Mouse (Mus musculus): ENCODE measurements around the gene Ache.

DNA sequence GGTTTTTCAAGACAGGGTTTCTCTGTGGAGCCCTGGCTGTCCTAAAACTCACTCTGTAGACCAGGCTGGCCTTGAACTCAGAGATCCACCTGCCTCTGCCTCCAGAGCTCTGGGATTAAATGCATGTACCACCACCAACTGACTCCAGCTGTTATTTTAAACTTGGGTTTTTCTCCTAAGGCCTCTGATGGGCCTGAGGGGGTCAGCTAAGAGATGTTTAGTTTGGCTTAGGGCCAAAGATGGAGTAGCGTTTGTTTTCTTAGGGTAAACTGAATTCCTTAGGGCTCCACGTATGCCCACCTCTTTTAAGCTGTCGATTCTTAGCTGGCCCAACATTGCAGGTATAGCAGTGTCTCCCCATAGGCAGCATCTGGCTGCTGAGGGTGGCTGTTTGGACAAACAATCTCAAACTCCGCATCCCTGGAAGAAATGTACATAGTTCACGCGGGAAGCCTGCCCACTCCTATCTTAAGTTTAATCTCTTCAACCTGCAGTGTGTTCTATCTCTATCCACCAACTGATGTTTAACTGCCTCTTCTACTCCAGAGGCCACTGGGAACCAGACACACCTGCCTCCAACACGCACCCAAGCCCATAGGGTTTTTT lies 55.2 kb downstream of the Ache start:
- no peak for TF ChIP-seq CTCF (conservative IDR thresholded peaks at IDR 0.05; ENCODE audit: low read length)
- TF ChIP-seq POU5F1 (IDR thresholded peaks at IDR 0.05; ENCODE audit: borderline replicate concordance, low read length), result no peak
- no peak for TF ChIP-seq NANOG (IDR thresholded peaks at IDR 0.05; ENCODE audit: borderline replicate concordance, low read length)

Data from E14TG2a.4 (cell line).